19 mouse cellular contexts compared by ENCODE assay signal in the genomic region with DNA sequence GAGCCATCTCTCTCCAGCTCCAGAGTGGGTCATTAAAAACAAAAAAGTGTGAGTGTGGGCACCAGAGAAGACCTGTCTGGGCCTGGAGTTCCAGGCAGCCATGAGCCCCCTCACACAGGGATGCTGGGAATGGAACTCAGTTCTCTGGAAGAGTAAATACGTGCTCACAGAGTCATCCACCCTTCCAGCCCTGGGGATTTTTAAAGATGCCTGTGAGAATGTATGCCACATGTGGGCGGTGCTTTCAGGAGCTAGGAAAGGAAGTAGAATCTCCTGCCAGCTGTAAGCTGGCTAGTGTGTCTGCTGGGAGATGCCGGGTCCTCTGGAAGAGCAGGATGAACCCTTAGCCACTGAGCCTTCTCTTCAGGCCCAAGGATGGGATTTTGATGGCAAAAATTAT. TPM values are rescaled to one million over a fixed set of nuclear protein-coding genes. Genes with fewer than 3 reads are reported as not detected.
DNase-seq lines count a peak whose midpoint lies in the region; TF ChIP-seq lines count a peak whose summit lies in the region.
"Had no signal": no experiment of that assay in that cellular context is flagged by ENCODE, and none has a peak within 500 bp of the region (broad histone marks: within the 10 kb centered on the region; RNA-seq: fewer than 3 reads in every experiment).

No protein-coding gene starts in this region.

- no peak for TF ChIP-seq CTCF in left cerebral cortex, adult 2 months (IDR thresholded peaks at IDR 0.05)

- intact Hi-C loops in left cerebral cortex, adult 2 months (cut with DNase I) = loop anchor here (2.0 to 5.0 kb wide), 3 partner anchors 69 to 324 kb away; partner anchors contain the start of gene Ube2t
- intact Hi-C loops in left cerebral cortex, postnatal 4 days (cut with DNase I) = loop anchor here (2.0 to 5.0 kb wide), 2 partner anchors 199 to 217 kb away; no protein-coding TSS in a partner anchor

- H3K4me3 ChIP-seq in left cerebral cortex, adult 2 months = no peak overlapping the region
- H3K4me3 ChIP-seq: embryonic facial prominence, embryonic 15.5 days; heart, embryonic 13.5 days; hindbrain, embryonic 15.5 days; limb, embryonic 15.5 days; liver, embryonic 13.5 days; megakaryocyte, embryonic 14.5 days; midbrain, embryonic 12.5 days; myocyte; neural tube, embryonic 12.5 days had no signal

- 0 out of 2 replicates have a peak overlapping the region, but pooled peaks have one; percentile 11 for H3K27ac ChIP-seq in left cerebral cortex, adult 2 months
- H3K27ac ChIP-seq: embryonic facial prominence, embryonic 15.5 days; heart, embryonic 13.5 days; hindbrain, embryonic 15.5 days; limb, embryonic 15.5 days; liver, embryonic 13.5 days; midbrain, embryonic 12.5 days; neural tube, embryonic 12.5 days had no signal

- peak; percentile 35 to 60 for DNase-seq in frontal cortex, postnatal 36 days (ENCODE audit: low spot score in 2 of 2)
- DNase-seq in frontal cortex, postnatal 10 days (ENCODE audit: low spot score in 2 of 2) = no peak
- DNase-seq in left cerebral cortex, adult 2 months (ENCODE audit: extremely low spot score in 1 of 2, low spot score in 2 of 2) = no peak
- DNase-seq in left cerebral cortex, postnatal 4 days = no peak
- DNase-seq in right cerebral cortex, postnatal 25 days = peak; percentile 25
- DNase-seq in right cerebral cortex, postnatal 36 days (ENCODE audit: low spot score in 2 of 2) = no peak
- DNase-seq in telencephalon, adult 2 months (ENCODE audit: low read depth, low spot score) = peak; percentile 58
- DNase-seq: layer of hippocampus, adult 9-11 months; liver, embryonic 13.5 days; thymus, adult 18-20 months had no signal

RNA-seq across cellular contexts. Expression of gene Syt2, which starts 8.4 kb away (rescaled TPM):
- 10 to 100 TPM; 57.7 to 62.5 TPM for total RNA-seq in left cerebral cortex, adult 2 months (2021)
- total RNA-seq in left cerebral cortex, postnatal 4 days (2021) = 1 to 10 TPM; 2.2 to 3.9 TPM
- total RNA-seq: hematopoietic stem cell, adult 5-6 weeks had no signal

Comparison
In these comparisons a context has a peak if more than half of its experiments do, and no peak if none do; other contexts are left out.
1. DNase-seq: peak in frontal cortex, postnatal 36 days (2 of 2), right cerebral cortex, postnatal 25 days (single experiment) and telencephalon, adult 2 months (single experiment); none in frontal cortex, postnatal 10 days (0 of 2), left cerebral cortex, adult 2 months (0 of 2), left cerebral cortex, postnatal 4 days (single experiment) and right cerebral cortex, postnatal 36 days (0 of 2).
2. RNA of gene Syt2, which starts 8.4 kb away (total RNA-seq): 57.7 to 62.5 TPM in left cerebral cortex, adult 2 months; 2.2 to 3.9 TPM in left cerebral cortex, postnatal 4 days; every median in the first group is over 10 times any median in the second.